In genomic region chr4:45011581-45012104, GRCm38 (mm10) we compare ENCODE assay signal across 8 mouse cellular contexts. TPM values are rescaled to one million over a fixed set of nuclear protein-coding genes. Genes with fewer than 3 reads are reported as not detected.
DNase-seq lines count a peak whose midpoint lies in the region; TF ChIP-seq lines count a peak whose summit lies in the region.

No protein-coding gene starts in this region.

- peak; percentile 59 for DNase-seq in gastrocnemius, adult 18-20 months (ENCODE audit: low spot score)
- no peak for DNase-seq in gastrocnemius, postnatal 25 days
- DNase-seq in R1 (ENCODE audit: low read depth, low spot score) = peak; percentile 76
- DNase-seq in heart, postnatal 10 days = peak; percentile 76 to 79
- DNase-seq in liver, adult 2 months (ENCODE audit: extremely low read depth, low read depth, low spot score) = peak; percentile 78
- peak; percentile 71 for DNase-seq in naive thymus-derived CD4-positive, alpha-beta T cell, adult 2 months (ENCODE audit: low read depth)
- no peak for DNase-seq in thymus, postnatal 14 days

- peak overlapping the region; percentile 85 for H3K27ac ChIP-seq in embryonic fibroblast, embryonic 13.5 days (ENCODE audit: insufficient read depth, low read length)
- peak overlapping the region; percentile 90 for H3K27ac ChIP-seq in liver, adult 2 months (replicated peaks; ENCODE audit: insufficient read depth, low read depth, low read length)

- TF ChIP-seq POLR2A in embryonic fibroblast, embryonic 13.5 days (IDR thresholded peaks at IDR 0.05; ENCODE audit: low read depth, low read length) = peak; percentile 72
- TF ChIP-seq POLR2A in liver, adult 2 months (IDR thresholded peaks at IDR 0.05; ENCODE audit: extremely low read depth, insufficient read depth, low read length) = 0 out of 2 replicates have a peak, but pooled peaks have one; percentile 27

- H3K4me3 ChIP-seq in embryonic fibroblast, embryonic 13.5 days (ENCODE audit: insufficient read depth, low read length) = peak overlapping the region; percentile 74
- peak overlapping the region; percentile 81 for H3K4me3 ChIP-seq in liver, adult 2 months (ENCODE audit: insufficient read depth, low read depth, low read length)

- TF ChIP-seq CTCF in embryonic fibroblast, embryonic 13.5 days (IDR thresholded peaks at IDR 0.05; ENCODE audit: borderline replicate concordance, insufficient read depth, low read length) = no peak
- no peak for TF ChIP-seq CTCF in liver, adult 2 months (IDR thresholded peaks at IDR 0.05; ENCODE audit: low read depth, low read length)

- H3K4me1 ChIP-seq in embryonic fibroblast, embryonic 13.5 days (ENCODE audit: control insufficient read depth, insufficient read depth, low read length) = no peaks in the 10 kb centered on the region; the same call in 1 of the 2 replicates
- H3K4me1 ChIP-seq in liver, adult 2 months (ENCODE audit: control insufficient read depth, insufficient read depth, low read length) = peaks cover 12% of the 10 kb centered on the region

- H3K79me2 ChIP-seq in liver, adult 2 months (ENCODE audit: control insufficient read depth, insufficient read depth, low read length) = peaks cover 7% of the 10 kb centered on the region; the same call in 1 of the 2 replicates

- intact Hi-C loops in heart, postnatal 10 days (cut with DNase I) = loop anchor here (1.0 to 10.0 kb wide), 4 partner anchors 29 to 843 kb away; no protein-coding TSS in a partner anchor

- under 1% methylated on average over 31 of the region's 31 CpGs for WGBS in liver, adult 2 months

- H3K36me3 ChIP-seq in liver, adult 2 months (ENCODE audit: control insufficient read depth, insufficient read depth, low read length) = no peaks in the 10 kb centered on the region

- H3K27me3 ChIP-seq in liver, adult 2 months (ENCODE audit: control insufficient read depth, insufficient read depth, low read length) = no peaks in the 10 kb centered on the region

- peak overlapping the region; percentile 91 for H3K9ac ChIP-seq in liver, adult 2 months (ENCODE audit: low read depth, low read length)

RNA-seq across cellular contexts. Expression of gene Zbtb5, which starts 0.6 kb away (rescaled TPM):
- total RNA-seq in gastrocnemius, adult 18-20 months (2021) = 1 to 10 TPM; 2.0 to 2.3 TPM
- 1 to 10 TPM; 2.8 to 3.4 TPM for total RNA-seq in gastrocnemius, postnatal 25 days (2021)
- 6.5 and 9.5 TPM in 2 replicates for polyA plus RNA-seq in embryonic fibroblast, embryonic 13.5 days (2011; ENCODE audit: insufficient read length, low read depth, missing spikeins)
- 10 to 100 TPM in 1 of 2 experiments, 1 to 10 TPM in 1; 8.5 to 11.6 TPM for total RNA-seq in heart, postnatal 10 days (2021)
- total RNA-seq in liver, adult 2 months (2014; rRNA removed) = 6.9 and 7.1 TPM in 2 replicates
- 8.6 and 11.1 TPM in 2 replicates for polyA plus RNA-seq in liver, adult 2 months (2012; rRNA removed)

RNA-seq across cellular contexts. Expression of gene Polr1e, which starts 6.7 kb away (rescaled TPM):
- 1 to 10 TPM; 4.1 to 4.5 TPM for total RNA-seq in gastrocnemius, adult 18-20 months (2021)
- 1 to 10 TPM; 4.0 to 4.6 TPM for total RNA-seq in gastrocnemius, postnatal 25 days (2021)
- polyA plus RNA-seq in embryonic fibroblast, embryonic 13.5 days (2011; ENCODE audit: insufficient read length, low read depth, missing spikeins) = 18.7 and 23.7 TPM in 2 replicates
- total RNA-seq in heart, postnatal 10 days (2021) = 10 to 100 TPM; 34.1 to 49.8 TPM
- 2.6 and 4.4 TPM in 2 replicates for total RNA-seq in liver, adult 2 months (2014; rRNA removed)
- 3.5 and 3.7 TPM in 2 replicates for polyA plus RNA-seq in liver, adult 2 months (2012; rRNA removed)

RNA-seq across cellular contexts. Expression of gene Grhpr, which starts 30.4 kb away (rescaled TPM):
- total RNA-seq in gastrocnemius, adult 18-20 months (2021) = 10 to 100 TPM; 21.9 to 28.0 TPM
- 10 to 100 TPM; 22.5 to 25.6 TPM for total RNA-seq in gastrocnemius, postnatal 25 days (2021)
- 15.0 and 19.6 TPM in 2 replicates for polyA plus RNA-seq in embryonic fibroblast, embryonic 13.5 days (2011; ENCODE audit: insufficient read length, low read depth, missing spikeins)
- total RNA-seq in heart, postnatal 10 days (2021) = 10 to 100 TPM; 43.0 to 47.7 TPM
- total RNA-seq in liver, adult 2 months (2014; rRNA removed) = 108 and 118 TPM in 2 replicates
- polyA plus RNA-seq in liver, adult 2 months (2012; rRNA removed) = 297 and 313 TPM in 2 replicates

Comparison
In these comparisons a context has a peak if more than half of its experiments do, and no peak if none do; other contexts are left out.
1. DNase-seq: peak in gastrocnemius, adult 18-20 months (single experiment), R1 (single experiment), heart, postnatal 10 days (2 of 2), liver, adult 2 months (single experiment) and naive thymus-derived CD4-positive, alpha-beta T cell, adult 2 months (single experiment); none in gastrocnemius, postnatal 25 days (single experiment) and thymus, postnatal 14 days (single experiment).